Mouse (Mus musculus): ENCODE results near the gene Itgb6. TPM values are rescaled to one million over a fixed set of nuclear protein-coding genes. Genes with fewer than 3 reads are reported as not detected.

The Itgb6 gene
- total RNA-seq, 2 experiments from 2014 or later, result 0.14 TPM; not detected in 1

DNA sequence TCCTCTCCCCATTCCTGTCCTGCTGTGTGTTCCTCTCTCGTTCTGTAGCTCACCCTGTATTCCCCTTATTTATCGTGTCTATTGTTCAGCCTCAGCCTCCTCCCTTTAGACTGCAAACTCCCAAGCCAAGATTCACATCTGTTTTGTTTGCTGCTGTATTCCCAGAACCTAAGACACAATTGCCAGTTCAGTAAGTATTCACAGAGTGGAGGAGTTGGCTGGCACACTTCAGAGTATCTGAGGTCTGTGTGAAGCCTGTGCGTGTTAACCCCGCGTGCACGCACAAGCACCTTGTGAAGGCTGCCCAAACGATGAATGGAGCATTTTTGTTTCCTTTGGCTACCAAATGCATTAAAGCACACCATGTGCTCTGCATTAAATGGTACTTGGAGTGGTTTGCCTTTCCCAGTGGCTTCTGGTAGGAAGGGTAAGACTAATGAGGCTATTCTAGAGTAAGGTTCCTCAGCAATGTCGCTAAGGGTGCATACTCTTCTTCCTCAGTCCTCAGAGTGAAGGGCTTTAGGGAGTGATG, 7.4 kb downstream of the Itgb6 start:
- intact Hi-C loops (cut with DNase I), result no loop called here

DNA sequence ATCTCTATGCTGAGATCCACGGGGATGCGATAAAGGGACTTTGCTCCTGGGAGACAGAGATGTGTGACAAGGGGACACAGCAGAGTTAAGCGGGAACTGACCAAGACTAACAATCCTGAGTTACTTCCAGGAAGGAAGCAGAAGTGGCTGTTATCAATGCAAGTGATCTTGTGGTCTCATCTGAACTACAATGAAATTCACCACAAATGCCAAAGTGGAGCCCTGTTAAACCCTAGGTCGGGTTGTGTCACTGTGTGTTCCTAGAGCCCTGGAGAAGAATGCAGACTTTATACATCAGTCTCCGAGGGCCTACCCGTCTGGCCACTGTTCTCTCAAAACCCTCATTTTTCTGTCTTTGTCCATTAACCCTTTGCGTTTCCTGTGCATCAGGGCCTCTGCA, 8.0 kb downstream of the Itgb6 start:
- no peak for DNase-seq (ENCODE audit: extremely low spot score in 1 of 2, low spot score in 2 of 2)
- intact Hi-C loops (cut with DNase I), result no loop called here

More for the DNA sequence above, 7.4 kb downstream of the Itgb6 start:
- DNase-seq (ENCODE audit: extremely low spot score in 1 of 2, low spot score in 2 of 2), result no peak

GRCm38 (mm10) chr2:60713857-60714256, 8.6 kb downstream of the Itgb6 start:
- intact Hi-C loops (cut with DNase I), result no loop called here
- no peak for DNase-seq (ENCODE audit: extremely low spot score in 1 of 2, low spot score in 2 of 2)

DNA sequence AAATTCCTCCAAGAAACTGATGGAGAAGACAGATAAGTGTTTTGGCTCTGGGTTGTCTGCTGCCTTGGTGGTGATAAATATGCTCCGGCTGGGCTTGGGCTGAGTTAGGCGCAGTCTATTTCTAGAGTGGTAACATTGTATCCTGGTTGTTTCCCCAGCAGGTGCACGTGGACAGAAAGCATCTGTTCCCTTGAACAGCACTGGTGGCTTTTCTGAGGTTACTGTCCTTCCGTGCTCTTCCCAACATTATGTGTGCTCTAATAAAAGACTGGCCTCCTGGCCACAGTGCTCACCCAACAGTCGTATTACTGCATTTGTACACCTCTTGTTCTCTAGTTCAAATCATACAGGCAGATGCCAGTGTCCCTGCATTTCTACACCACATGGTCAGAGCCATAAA, 9.6 kb downstream of the Itgb6 start:
- DNase-seq (ENCODE audit: extremely low spot score in 1 of 2, low spot score in 2 of 2), result no peak
- intact Hi-C loops (cut with DNase I), result no loop called here

GRCm38 (mm10) chr2:60712483-60712882, 10.0 kb downstream of the Itgb6 start:
- no peak for DNase-seq (ENCODE audit: extremely low spot score in 1 of 2, low spot score in 2 of 2)
- intact Hi-C loops (cut with DNase I), result no loop called here

DNA sequence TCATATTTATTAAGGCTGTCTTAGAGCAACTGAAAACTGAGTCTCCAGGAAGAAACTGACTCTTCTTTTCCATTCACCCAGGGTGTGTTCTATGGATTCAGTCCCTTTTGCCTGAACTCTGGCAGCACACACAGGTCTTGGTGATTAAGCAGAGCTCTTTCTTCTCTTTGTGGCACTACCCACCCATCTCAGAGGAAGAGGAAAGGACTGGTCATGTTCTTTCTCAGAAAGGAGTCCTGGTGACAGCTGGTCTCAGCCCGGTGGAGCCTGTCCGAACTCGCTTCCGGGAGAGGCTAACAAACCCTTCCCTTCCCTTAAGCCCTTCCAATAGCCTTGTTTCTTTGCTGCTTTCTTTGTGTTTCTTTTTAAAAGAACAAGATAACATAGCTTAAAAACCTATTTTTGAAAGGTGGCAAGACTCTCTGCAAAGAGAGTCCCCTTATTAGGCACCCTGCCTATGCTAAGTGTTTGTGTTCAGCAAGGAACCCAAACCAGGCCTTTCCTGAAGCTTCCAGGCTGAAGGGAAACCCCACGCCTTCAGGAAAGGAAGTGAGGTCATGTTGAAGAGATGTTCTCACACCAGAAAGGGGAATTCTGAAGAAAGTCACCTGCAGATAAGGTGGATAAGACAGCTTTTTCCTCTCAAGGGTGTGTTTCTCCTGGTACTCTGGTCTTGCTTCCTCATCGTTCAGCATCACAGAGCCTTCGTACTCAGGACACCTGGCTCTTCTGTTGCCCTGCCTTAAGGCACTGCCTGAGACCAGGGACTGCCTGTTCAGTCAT, 11.2 kb downstream of the Itgb6 start:
- no peak for DNase-seq (ENCODE audit: extremely low spot score in 1 of 2, low spot score in 2 of 2)
- intact Hi-C loops (cut with DNase I), result no loop called here

GRCm38 (mm10) chr2:60710317-60710716, 12.1 kb downstream of the Itgb6 start:
- no peak for DNase-seq (ENCODE audit: extremely low spot score in 1 of 2, low spot score in 2 of 2)

DNA sequence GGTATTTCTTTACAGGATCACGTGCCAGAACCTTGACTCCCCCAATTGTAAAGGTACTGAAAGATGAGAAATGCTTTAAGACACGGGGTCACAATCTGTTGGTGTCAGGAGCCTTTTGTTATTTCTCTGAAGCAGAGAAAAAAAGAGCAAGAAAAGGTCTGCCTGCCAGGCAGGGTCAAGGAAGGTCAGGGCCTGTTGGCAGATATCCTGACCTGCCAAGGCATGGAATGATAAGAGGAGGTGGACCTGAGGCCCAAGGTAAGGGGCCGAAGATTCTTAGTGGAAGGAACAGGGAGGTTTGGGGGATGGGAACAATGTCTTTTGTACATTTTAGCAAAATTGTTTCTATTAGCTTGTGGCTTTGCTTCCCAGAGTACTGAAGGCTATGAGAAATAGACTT, 13.8 kb downstream of the Itgb6 start:
- no peak for DNase-seq (ENCODE audit: extremely low spot score in 1 of 2, low spot score in 2 of 2)
- intact Hi-C loops (cut with DNase I), result no loop called here

More at GRCm38 (mm10) chr2:60710317-60710716, 12.1 kb downstream of the Itgb6 start:
- intact Hi-C loops (cut with DNase I), result no loop called here

DNA sequence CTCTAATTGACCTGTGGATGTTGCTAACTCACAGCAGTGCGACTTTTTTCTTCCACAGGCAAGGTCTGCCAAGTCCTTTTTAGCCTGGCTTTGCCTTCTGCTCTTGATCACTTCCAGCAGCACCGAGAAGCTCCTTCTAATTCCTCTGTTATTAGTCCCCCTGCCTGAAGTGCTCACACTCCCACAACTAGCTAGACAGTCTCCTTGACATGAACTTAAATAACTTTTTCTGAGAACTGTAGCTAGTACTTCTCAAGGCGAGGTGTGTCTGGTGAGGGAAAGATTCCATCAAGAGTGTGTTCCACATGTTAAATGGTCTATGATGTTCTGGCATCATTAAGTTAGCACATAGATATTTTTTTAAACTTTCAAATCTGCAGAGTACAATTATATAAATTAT, 15.6 kb downstream of the Itgb6 start:
- no peak for DNase-seq (ENCODE audit: extremely low spot score in 1 of 2, low spot score in 2 of 2)
- intact Hi-C loops (cut with DNase I), result no loop called here

GRCm38 (mm10) chr2:60705426-60705825, 17.0 kb downstream of the Itgb6 start:
- DNase-seq (ENCODE audit: extremely low spot score in 1 of 2, low spot score in 2 of 2), result no peak
- intact Hi-C loops (cut with DNase I), result no loop called here

- intact Hi-C loops (cut with DNase I), result no loop called here
- DNase-seq (ENCODE audit: extremely low spot score in 1 of 2, low spot score in 2 of 2), result no peak
These were observed 19.1 kb downstream of the Itgb6 start for GRCm38 (mm10) chr2:60703315-60703714.

- intact Hi-C loops (cut with DNase I), result no loop called here
- DNase-seq (ENCODE audit: extremely low spot score in 1 of 2, low spot score in 2 of 2), result no peak
These were observed 21.5 kb downstream of the Itgb6 start for GRCm38 (mm10) chr2:60700956-60701355.

GRCm38 (mm10) chr2:60700013-60700412, 22.4 kb downstream of the Itgb6 start:
- intact Hi-C loops (cut with DNase I), result no loop called here
- no peak for DNase-seq (ENCODE audit: extremely low spot score in 1 of 2, low spot score in 2 of 2)

- DNase-seq (ENCODE audit: extremely low spot score in 1 of 2, low spot score in 2 of 2), result no peak
- intact Hi-C loops (cut with DNase I), result no loop called here
These were observed 22.9 kb downstream of the Itgb6 start for GRCm38 (mm10) chr2:60699591-60699990.

DNA sequence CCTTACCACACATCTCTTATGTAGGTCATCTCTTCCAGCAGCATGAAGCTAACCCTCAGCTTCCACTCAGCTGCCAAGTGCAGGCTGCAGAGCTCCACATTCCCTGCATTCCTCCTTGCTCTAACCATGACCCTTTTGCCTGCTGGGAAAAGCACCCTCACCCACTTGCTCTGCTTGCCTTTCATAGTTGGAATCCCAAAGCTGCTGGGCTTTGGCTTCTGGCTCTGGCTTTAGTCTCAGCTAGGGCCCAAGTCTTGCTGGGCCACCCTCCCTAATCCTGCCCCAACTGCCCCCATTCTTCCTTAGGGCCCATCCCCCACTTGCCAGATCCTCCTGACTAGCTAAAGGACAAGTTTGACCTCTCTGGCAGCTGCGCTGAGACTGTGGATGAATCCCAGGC, 24.3 kb downstream of the Itgb6 start:
- peak in 1 of 2 experiments; percentile 35 for DNase-seq (ENCODE audit: extremely low spot score in 1 of 2, low spot score in 2 of 2)
- intact Hi-C loops (cut with DNase I), result no loop called here

DNA sequence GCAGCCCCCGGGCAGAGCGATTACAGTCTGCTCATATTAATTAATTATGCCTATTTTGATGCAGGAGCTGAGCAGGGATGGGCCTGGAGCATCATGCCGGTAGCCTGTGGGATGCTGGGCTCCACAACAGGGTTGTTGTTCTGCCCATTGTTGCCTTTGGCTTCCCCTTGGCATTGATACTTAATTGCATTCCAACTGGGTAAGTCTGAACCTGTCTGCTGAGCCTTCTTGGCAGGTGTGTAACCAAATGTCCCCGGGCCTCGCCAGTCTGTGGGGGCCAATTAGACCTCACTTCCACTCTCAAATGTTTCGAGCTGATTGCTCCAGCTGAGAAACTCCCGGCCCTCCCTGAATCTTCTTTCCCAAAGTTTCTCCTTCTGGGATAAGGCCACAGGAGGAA, 24.9 kb downstream of the Itgb6 start:
- intact Hi-C loops (cut with DNase I), result no loop called here
- DNase-seq (ENCODE audit: extremely low spot score in 1 of 2, low spot score in 2 of 2), result no peak

DNA sequence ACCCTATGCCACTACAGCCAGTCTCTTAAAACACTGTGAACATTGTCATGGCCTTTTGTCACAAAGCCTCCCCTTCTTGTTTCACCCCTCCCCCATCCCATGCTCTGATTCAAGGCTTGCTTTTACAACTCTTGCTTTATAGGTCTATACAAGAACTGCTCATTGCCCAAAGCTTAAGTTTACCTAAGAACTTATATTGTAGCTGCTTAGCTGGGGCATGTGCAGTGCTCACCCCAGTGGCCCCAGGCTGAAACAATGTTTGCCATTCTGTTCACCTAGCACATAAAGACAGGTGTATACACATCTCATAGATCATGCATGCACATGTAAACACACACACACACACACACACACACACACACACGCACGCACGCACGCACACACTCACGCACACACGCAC, 25.9 kb downstream of the Itgb6 start:
- DNase-seq (ENCODE audit: extremely low spot score in 1 of 2, low spot score in 2 of 2), result no peak

DNA sequence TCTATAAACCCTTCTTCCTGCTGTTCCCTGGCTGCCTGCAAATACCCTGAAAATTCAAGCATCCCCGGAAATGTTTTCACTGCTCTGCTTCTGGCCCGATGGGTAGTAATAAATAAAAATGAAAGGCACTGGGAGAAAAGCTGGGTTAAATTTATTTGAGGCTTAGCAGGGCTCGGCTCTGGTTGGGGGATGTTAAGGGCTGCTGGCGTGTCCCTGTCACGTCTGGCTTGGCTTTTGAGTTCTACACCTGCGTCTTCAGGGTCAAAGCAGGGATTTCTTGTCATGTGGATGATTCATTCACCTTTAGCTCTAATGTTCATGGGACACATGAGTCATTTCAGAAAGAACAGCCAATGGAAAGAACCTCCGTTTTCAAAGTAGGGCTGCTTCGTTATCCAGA, 26.7 kb downstream of the Itgb6 start:
- intact Hi-C loops (cut with DNase I), result no loop called here
- DNase-seq (ENCODE audit: extremely low spot score in 1 of 2, low spot score in 2 of 2), result no peak

More for the DNA sequence above, 25.9 kb downstream of the Itgb6 start:
- intact Hi-C loops (cut with DNase I), result no loop called here

- intact Hi-C loops (cut with DNase I), result no loop called here
- DNase-seq (ENCODE audit: extremely low spot score in 1 of 2, low spot score in 2 of 2), result no peak
These were observed 27.9 kb downstream of the Itgb6 start for GRCm38 (mm10) chr2:60694563-60694962.

DNA sequence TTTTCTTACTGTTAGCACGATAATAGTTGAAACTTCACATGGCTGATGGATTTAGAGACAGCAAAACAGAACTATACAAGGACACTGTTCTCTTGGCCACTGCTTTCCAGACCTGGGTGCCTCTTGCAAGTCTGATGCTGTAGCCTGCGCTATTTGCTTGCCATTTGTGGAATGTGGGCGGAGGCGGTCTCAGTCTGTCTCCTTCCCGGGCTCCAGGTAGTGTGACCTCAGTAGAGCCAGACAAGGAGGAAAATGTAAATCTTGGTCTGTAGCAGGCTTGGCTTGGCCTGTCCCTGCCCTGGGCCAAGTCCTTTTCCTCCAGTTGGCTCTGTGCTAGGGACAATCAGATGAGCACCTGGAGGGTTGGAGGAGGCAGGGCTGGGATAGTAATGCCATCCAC, 30.2 kb downstream of the Itgb6 start:
- intact Hi-C loops (cut with DNase I), result no loop called here
- DNase-seq (ENCODE audit: extremely low spot score in 1 of 2, low spot score in 2 of 2), result no peak

GRCm38 (mm10) chr2:60690212-60690611, 32.2 kb downstream of the Itgb6 start:
- DNase-seq (ENCODE audit: extremely low spot score in 1 of 2, low spot score in 2 of 2), result no peak
- intact Hi-C loops (cut with DNase I), result no loop called here
